Comparison of ENCODE assay signal across 10 mouse cellular contexts in the genomic region with DNA sequence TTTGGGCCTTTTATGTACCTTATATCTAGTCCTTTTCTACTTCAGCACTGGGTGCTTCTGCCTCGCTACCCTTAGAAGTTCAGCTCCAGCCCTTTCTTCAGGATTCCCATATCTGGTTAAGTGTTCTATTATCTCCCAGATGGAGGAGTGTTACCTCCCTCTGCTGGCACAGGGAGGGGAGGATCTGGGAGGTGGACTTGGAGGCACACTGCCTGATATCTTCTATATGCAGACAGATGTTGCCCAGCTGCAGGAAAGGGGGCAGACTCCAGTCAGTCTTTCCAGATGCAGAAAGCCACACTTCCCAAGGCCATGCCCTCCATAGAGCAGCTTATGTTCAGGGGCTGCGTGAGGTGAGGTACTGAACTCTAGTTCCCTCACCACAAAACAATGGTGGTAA.
DNase-seq lines count a peak whose midpoint lies in the region; ATAC-seq and TF ChIP-seq lines count a peak whose summit lies in the region.
"Had no signal": no experiment of that assay in that cellular context is flagged by ENCODE, and none has a peak within 500 bp of the region (broad histone marks: within the 10 kb centered on the region; RNA-seq: fewer than 3 reads in every experiment).

No protein-coding gene starts in this region.

- H3K4me3 ChIP-seq in hindbrain, embryonic 10.5 days = no peak overlapping the region
- H3K4me3 ChIP-seq in hindbrain, embryonic 12.5 days = no peak overlapping the region
- H3K4me3 ChIP-seq in stomach, postnatal 0 days (ENCODE audit: low read depth, low read length) = no peak overlapping the region
- H3K4me3 ChIP-seq: liver, embryonic 13.5 days had no signal

- no peaks in the 10 kb centered on the region for H3K27me3 ChIP-seq in hindbrain, embryonic 10.5 days (ENCODE audit: insufficient read depth, poor library complexity, severe bottlenecking)
- H3K27me3 ChIP-seq in hindbrain, embryonic 12.5 days = no peaks in the 10 kb centered on the region
- no peaks in the 10 kb centered on the region for H3K27me3 ChIP-seq in stomach, postnatal 0 days (ENCODE audit: control insufficient read depth, insufficient read depth, low read length)
- H3K27me3 ChIP-seq: liver, embryonic 13.5 days had no signal

- peak; percentile 71 for TF ChIP-seq CTCF in stomach, postnatal 0 days (IDR thresholded peaks at IDR 0.05; ENCODE audit: low read depth)

- 69% methylated on average over 2 of the region's 2 CpGs for WGBS in hindbrain, embryonic 10.5 days
- WGBS in hindbrain, embryonic 12.5 days = 80% methylated on average over 2 of the region's 2 CpGs
- 68% methylated on average over 2 of the region's 2 CpGs for WGBS in stomach, postnatal 0 days

- H3K4me1 ChIP-seq in hindbrain, embryonic 10.5 days (replicated peaks) = no peaks in the 10 kb centered on the region
- H3K4me1 ChIP-seq in hindbrain, embryonic 12.5 days = peaks cover 3% of the 10 kb centered on the region; the same call in 1 of the 2 replicates
- no peaks in the 10 kb centered on the region for H3K4me1 ChIP-seq in stomach, postnatal 0 days (replicated peaks; ENCODE audit: control insufficient read depth, insufficient read depth)
- H3K4me1 ChIP-seq: liver, embryonic 13.5 days had no signal

- no peak overlapping the region for H3K27ac ChIP-seq in hindbrain, embryonic 10.5 days
- no peak overlapping the region for H3K27ac ChIP-seq in hindbrain, embryonic 12.5 days
- H3K27ac ChIP-seq in stomach, postnatal 0 days (replicated peaks) = no peak overlapping the region
- H3K27ac ChIP-seq: liver, embryonic 13.5 days had no signal

- no peaks in the 10 kb centered on the region for H3K36me3 ChIP-seq in hindbrain, embryonic 10.5 days
- no peaks in the 10 kb centered on the region for H3K36me3 ChIP-seq in hindbrain, embryonic 12.5 days
- no peaks in the 10 kb centered on the region for H3K36me3 ChIP-seq in stomach, postnatal 0 days (ENCODE audit: control insufficient read depth, insufficient read depth, low read length)
- H3K36me3 ChIP-seq: liver, embryonic 13.5 days had no signal

- no peaks in the 10 kb centered on the region for H3K9me3 ChIP-seq in hindbrain, embryonic 10.5 days
- no peaks in the 10 kb centered on the region for H3K9me3 ChIP-seq in hindbrain, embryonic 12.5 days (replicated peaks)
- no peaks in the 10 kb centered on the region for H3K9me3 ChIP-seq in stomach, postnatal 0 days (ENCODE audit: control insufficient read depth, low read length)
- H3K9me3 ChIP-seq: liver, embryonic 13.5 days had no signal

- no peak overlapping the region for H3K4me2 ChIP-seq in hindbrain, embryonic 12.5 days (replicated peaks)
- H3K4me2 ChIP-seq in stomach, postnatal 0 days (replicated peaks; ENCODE audit: low read depth) = no peak overlapping the region
- H3K4me2 ChIP-seq: liver, embryonic 13.5 days had no signal

- ATAC-seq in hindbrain, embryonic 12.5 days (ENCODE audit: low FRiP score) = no peak
- no peak for ATAC-seq in stomach, postnatal 0 days (ENCODE audit: low FRiP score, low TSS enrichment)

- H3K9ac ChIP-seq in hindbrain, embryonic 12.5 days = no peak overlapping the region
- H3K9ac ChIP-seq in stomach, postnatal 0 days (ENCODE audit: low read length) = no peak overlapping the region
- H3K9ac ChIP-seq: liver, embryonic 13.5 days had no signal

- DNase-seq in adrenal gland, postnatal 10 days = peak; percentile 28
- no peak for DNase-seq in adrenal gland, adult 18-20 months (ENCODE audit: low spot score in 2 of 2)
- DNase-seq in hindbrain, embryonic 10.5 days (ENCODE audit: low spot score) = peak; percentile 10
- DNase-seq in ovary, postnatal 14 days (ENCODE audit: low spot score) = peak; percentile 13
- DNase-seq in ovary, adult 18-20 months (ENCODE audit: low spot score) = no peak
- DNase-seq in stomach, postnatal 0 days (ENCODE audit: low spot score) = no peak
- no peak for DNase-seq in urinary bladder, postnatal 36 days (ENCODE audit: low spot score in 2 of 2)
- DNase-seq: liver, embryonic 13.5 days; midbrain, embryonic 14.5 days had no signal

- TF ChIP-seq EP300 in stomach, postnatal 0 days (optimal IDR thresholded peaks at IDR 0.05) = no peak

Comparison
In these comparisons a context has a peak if more than half of its experiments do, and no peak if none do; other contexts are left out.
1. DNase-seq: peak in adrenal gland, postnatal 10 days (single experiment), hindbrain, embryonic 10.5 days (single experiment) and ovary, postnatal 14 days (single experiment); none in adrenal gland, adult 18-20 months (0 of 2), ovary, adult 18-20 months (single experiment), stomach, postnatal 0 days (single experiment) and urinary bladder, postnatal 36 days (0 of 2).